Mouse (Mus musculus) right cerebral cortex, adult 2 months (tissue): ENCODE measurements at regions not wholly inside any gene's neighbourhood (a gene's known extent, or its start where the extent isn't known, plus 50 kb on each side); places are given as distances from the start of the nearest gene placed in this dataset.

Source experiments
- DNase-seq, 2 experiments: peaks; one replicate each; pipeline ENCODE4 v3.0.0; 2021 to 2022; ENCODE audit warnings: low spot score in 2 of 2

DNA sequence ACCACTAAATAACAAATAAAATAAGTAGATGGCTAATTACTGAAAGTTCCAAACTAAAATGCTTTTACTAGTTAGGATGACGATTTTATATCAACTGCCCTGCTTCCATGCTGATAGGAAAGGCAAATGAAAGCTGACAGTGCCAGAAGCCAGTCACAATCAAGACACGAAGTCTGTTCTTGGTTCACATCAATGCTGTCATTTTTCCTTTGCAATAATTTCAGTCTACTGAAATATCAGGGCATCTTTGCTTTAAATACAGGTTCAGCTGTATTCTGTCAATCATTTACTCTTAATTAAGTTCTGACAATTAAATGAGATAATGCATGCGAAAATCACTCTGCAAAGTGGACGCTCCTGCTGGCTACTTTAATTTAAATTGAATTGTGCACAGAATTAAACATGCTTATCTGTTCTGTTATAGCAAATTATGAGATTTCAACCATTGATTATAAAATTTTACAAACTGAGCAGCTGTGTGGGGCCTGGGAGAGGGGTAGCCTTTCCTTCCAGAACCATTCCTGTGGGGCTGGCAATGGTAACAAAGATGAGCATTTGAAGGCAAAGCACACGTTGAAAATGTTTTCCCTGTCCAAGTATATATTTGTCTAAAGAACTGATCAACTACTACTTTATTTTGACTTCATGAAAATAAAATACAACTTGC is 160.1 kb upstream of the Cttnbp2 start:
- DNase-seq = no peak

GRCm38 (mm10) chr6:18677131-18677530 is 162.5 kb upstream of the Cttnbp2 start:
- no peak for DNase-seq

DNA sequence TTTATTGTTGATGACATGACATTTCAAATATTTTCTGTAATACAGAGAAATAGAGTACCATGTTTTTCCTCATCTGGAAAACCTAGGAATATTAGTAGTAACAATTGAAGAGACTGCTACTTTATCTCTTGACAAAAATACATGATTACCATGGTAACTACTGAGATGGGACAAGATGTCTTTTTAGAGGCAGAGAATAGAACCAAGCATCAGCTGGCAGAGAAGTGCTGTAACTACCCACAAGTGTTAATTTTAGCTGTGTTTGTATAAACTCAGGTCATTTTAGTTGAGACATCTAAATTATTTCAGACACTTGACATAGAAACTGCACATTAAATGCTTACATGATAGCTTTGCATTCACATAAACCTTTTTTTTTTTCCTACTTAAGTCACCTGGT is 166.1 kb upstream of the Cttnbp2 start:
- no peak for DNase-seq

DNA sequence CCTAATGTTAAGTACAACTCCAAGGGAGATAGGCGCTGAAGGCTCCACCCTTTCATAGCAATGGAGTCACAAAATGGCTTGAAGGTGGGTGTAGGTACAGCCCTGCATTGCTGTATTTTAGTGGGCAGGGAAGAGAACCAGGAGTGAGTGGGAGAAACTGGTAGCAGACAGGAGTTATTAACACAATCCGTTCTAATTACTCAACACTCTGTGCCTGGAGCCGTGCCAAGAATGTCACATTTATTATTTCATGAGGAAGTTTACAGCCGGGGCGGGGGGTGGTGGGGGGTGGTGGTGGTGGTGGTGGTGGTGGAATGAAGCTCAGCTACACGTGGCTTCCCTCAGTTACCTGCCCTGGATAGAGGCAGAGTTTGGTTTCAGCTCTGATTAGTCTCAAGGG is 166.3 kb upstream of the Lsm8 start:
- peak; percentile 59 to 60 for DNase-seq

DNA sequence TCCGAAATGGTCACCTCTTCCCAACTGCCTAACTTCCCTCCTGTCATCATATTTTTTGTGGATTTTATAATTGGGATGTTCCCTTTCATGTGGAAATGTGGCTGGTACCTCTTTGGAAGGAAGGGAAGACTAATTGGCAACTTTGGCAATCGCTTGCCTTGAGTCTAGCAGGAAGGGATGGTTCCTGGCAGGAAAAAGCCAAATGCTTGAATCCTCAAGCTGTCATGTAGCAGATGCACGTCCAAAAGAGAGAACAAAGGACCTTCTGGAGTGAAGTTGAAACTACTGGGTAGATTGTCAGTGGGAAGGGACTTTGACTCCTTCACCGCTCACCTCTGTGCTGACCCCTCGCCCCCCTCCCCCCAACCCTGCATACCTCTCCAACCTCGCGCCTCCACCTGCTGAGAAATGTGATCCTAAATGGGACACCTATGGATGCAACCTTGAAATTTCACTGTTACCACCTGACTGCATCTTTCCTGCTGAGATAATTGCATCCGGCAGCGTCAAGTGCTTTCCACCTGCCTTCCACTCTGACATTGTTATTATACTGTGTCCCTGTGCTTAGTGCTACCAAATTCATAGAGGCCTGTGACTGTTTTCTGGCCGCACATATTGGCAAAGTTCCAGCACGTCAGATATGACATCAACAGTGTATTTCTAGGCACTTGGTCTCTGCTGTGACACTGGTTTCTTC is 159.6 kb upstream of the Lsm8 start:
- DNase-seq = no peak

GRCm38 (mm10) chr6:18697536-18697935 is 150.8 kb upstream of the Lsm8 start:
- DNase-seq = no peak

GRCm38 (mm10) chr6:18698989-18699728 is 149.2 kb upstream of the Lsm8 start:
- no peak for DNase-seq

DNA sequence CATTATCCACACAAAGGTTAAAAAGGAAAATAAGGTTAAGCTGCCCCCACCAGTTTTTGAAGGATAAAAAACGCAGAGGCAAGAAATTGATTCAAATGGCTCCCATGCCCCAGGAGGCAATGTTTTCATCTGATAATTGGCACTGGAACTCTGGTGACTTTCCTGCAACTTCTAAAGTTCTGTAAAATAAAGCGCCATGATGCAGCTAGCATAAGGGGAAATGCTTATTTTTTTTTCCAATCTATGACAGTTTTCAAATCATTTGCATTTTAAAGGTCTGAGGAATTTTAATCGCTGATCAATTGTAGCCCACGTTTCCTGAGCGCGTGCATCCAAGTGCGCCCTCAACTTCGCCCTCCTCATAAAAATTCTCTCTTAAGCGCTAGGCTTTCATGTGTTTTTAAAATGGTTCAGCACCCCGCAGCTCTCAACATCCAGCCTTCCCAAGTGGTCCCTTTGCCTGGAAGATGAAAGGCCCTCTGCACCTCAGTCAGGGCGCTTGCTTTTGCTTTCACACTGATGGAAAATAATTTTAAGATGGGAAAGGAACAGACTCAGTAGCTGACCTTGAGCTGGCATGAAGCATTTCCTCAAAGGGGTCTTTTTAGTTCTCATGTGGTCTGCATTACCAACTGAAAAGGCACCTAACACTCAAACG is 148.5 kb upstream of the Lsm8 start:
- no peak for DNase-seq

GRCm38 (mm10) chr6:18710763-18711162 is 137.6 kb upstream of the Lsm8 start:
- DNase-seq = no peak

DNA sequence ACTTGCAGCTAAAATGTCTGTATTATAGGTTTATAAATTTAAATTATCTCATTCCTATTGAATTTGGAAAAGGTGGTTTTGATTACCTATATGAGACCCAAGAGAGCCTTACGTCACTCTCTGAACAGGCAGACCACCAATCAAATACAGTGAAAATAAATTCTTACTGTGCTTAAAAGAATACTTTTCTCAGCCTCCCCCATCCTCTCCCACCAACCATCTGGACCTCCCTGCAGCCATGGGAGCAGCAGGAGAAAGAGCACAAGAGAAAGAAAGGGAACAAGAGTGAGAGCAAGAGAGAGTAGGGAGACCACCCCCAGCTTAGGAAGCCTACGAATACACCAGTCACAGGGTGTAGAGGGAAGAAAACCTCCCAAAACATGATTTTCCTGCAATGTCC is 99.5 kb upstream of the Lsm8 start:
- peak; percentile 48 to 49 for DNase-seq

DNA sequence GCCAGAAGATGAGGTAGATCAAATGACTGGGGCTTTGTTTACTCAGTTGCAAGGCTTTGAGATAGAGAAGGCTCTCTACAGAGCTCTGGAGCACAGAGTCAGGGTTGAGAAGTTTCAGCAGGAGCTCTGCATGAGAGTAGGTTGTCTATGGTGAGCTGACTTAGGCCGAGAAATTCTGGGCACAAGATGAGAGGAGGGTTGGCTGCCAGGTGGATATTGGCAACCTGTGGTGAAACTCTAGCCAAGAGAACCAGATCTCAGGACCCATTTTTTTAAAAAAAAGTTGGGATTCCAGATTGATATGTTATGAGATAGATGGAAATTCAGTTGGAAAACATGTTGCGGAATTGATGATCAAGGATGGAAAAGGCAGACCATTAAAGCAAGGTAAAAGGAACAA is 83.8 kb upstream of the Lsm8 start:
- no peak for DNase-seq

DNA sequence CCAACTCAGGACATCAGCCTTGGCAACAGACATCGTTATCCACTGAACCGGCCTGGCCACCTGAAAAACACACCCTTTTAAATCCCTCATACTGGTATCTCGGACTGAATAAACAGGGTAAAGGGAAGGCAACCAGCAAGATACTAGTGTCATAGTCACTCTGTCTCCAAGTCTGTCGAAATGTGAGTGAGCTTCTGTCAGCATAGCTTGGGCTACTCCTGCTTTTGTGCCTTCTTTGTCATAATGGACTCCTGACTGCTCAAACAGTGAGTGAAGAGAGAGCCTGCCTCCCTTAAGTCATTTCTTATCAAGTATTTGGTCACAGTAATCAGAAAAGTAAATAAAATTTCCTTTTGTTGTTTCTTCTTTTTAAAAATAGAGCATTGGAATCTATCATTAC is 53.0 kb upstream of the Lsm8 start:
- DNase-seq = no peak

GRCm38 (mm10) chr6:18795847-18796246 is 52.5 kb upstream of the Lsm8 start:
- DNase-seq = no peak

- DNase-seq = no peak
Measured at GRCm38 (mm10) chr6:18796540-18796939, 51.8 kb upstream of the Lsm8 start.
